Mouse (Mus musculus) neutrophil, adult 83 days (primary cell): ENCODE results near the gene Miip. TPM values are rescaled to one million over a fixed set of nuclear protein-coding genes. Genes with fewer than 3 reads are reported as not detected.

Experiments used
- total RNA-seq, 2 experiments: library from RNA; stranded (reverse); gene quantifications; one replicate each; pipeline ENCODE4 v1.2.4; 2023

Gene Miip
- total RNA-seq = 10 to 100 TPM; 36.1 to 36.7 TPM

DNA sequence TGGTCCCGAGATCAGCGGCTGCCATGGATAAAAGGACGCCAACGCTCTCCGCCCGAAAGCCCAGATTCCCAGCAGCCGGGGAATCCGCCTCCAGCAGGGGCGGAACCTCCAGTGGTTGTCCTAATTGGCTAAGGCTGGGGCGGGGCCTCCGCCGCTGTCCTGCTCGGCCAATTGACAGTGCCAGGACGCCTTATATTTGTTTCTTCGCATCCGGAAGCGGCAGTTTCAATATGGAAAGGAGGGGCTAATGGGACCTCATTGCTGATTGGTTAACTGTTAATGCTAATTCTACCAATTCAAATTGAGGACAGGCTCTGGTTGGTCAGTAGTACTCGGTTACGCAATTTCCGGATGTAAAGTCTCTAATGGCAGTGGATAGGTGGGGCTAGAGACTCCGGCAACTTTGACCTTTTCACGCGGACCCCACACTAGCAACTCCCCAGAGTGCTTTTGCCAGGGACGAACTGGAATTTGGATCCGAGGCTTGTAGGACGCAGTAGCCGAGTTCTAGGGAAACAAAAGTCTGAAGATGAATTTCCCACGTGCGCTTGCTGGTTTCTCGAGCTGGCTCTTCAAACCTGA is at the start of gene Miip, which contains the start of gene Fv1:
TSS of gene Miip (minus strand) at position 367 of the 582 bp plus-strand sequence.
TSS of gene Fv1 (plus strand) at position 530 of the 582 bp plus-strand sequence.

GRCm38 (mm10) chr4:147904313-147905089 is 35.9 kb upstream of the Miip start, which contains the start of gene Mfn2:
Gene Mfn2 (minus strand): TSS chr4:147904704.

GRCm38 (mm10) chr4:147847614-147848583 is 20.7 kb downstream of the Miip start, which contains the start of gene Zfp933:
Gene Zfp933 (minus strand): TSS chr4:147848366.

Other genes with a start within 250 kb of the Miip start
- gene Zfp979, start 226.3 kb downstream of the Miip start, total RNA-seq = under 1 TPM in 1 of 2 experiments, not detected in 1; 0.26 TPM
- not detected for gene Zfp534, start 166.3 kb downstream of the Miip start, total RNA-seq
- 10 to 100 TPM; 11.2 to 12.3 TPM for gene Zfp984, start 59.0 kb downstream of the Miip start, total RNA-seq
- gene Zfp933, start 20.4 kb downstream of the Miip start, total RNA-seq = 1 to 10 TPM; 2.7 to 4.7 TPM
- gene Fv1, start 163 bp upstream of the Miip start, total RNA-seq = 1 to 10 TPM; 5.1 to 9.3 TPM
- gene Mfn2, start 35.9 kb upstream of the Miip start, total RNA-seq = 10 to 100 TPM; 49.6 to 52.0 TPM
- gene Plod1, start 68.0 kb upstream of the Miip start, total RNA-seq = 10 to 100 TPM; 17.5 to 18.9 TPM
- gene 2510039O18Rik, start 72.1 kb upstream of the Miip start, total RNA-seq = 10 to 100 TPM; 56.6 to 59.3 TPM
- gene Nppb, start 117.0 kb upstream of the Miip start, total RNA-seq = not detected
- not detected for gene Nppa, start 131.9 kb upstream of the Miip start, total RNA-seq
- gene Clcn6, start 170.0 kb upstream of the Miip start, total RNA-seq = 10 to 100 TPM in 1 of 2 experiments, 1 to 10 TPM in 1; 9.8 to 10.6 TPM
- 10 to 100 TPM in 1 of 2 experiments, 1 to 10 TPM in 1; 10.0 to 14.6 TPM for gene Mthfr, start 170.3 kb upstream of the Miip start, total RNA-seq
- gene Agtrap, start 219.2 kb upstream of the Miip start, total RNA-seq = 10 to 100 TPM; 66.1 to 70.7 TPM